Mouse (Mus musculus): ENCODE data around the gene Cacng4. TPM values are rescaled to one million over a fixed set of nuclear protein-coding genes. Genes with fewer than 3 reads are reported as not detected.

Cacng4 gene
- total RNA-seq, 1 experiment from 2014 or later = 4.3 TPM

GRCm38 (mm10) chr11:107773312-107773711, 21.0 kb downstream of the Cacng4 start:
- no peak for DNase-seq

GRCm38 (mm10) chr11:107772002-107772401, 22.4 kb downstream of the Cacng4 start:
- peak; percentile 40 for DNase-seq

GRCm38 (mm10) chr11:107768361-107768760, 26.0 kb downstream of the Cacng4 start:
- no peak for DNase-seq

DNA sequence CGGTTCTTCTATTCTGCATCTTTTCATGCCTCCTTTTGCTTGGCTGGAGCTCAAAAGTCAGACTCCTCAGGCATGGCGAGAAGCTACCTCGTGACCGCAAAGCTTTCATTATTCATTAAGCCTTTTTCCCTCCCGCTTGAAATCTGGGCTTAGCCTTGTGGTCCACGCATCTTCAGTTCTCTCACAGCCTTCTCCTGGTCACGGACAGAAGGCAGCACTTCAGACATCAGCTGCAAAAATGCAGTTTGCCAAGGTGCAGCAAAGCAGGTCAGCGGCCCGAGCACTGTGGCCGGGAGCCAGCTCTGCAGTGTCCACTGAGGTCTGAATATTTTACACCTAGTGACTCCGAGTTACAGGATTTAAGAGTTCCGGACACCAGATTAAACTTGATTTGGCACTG, 27.4 kb downstream of the Cacng4 start:
- DNase-seq = no peak

- DNase-seq = no peak
Observed at GRCm38 (mm10) chr11:107762688-107763460, 31.5 kb downstream of the Cacng4 start.

DNA sequence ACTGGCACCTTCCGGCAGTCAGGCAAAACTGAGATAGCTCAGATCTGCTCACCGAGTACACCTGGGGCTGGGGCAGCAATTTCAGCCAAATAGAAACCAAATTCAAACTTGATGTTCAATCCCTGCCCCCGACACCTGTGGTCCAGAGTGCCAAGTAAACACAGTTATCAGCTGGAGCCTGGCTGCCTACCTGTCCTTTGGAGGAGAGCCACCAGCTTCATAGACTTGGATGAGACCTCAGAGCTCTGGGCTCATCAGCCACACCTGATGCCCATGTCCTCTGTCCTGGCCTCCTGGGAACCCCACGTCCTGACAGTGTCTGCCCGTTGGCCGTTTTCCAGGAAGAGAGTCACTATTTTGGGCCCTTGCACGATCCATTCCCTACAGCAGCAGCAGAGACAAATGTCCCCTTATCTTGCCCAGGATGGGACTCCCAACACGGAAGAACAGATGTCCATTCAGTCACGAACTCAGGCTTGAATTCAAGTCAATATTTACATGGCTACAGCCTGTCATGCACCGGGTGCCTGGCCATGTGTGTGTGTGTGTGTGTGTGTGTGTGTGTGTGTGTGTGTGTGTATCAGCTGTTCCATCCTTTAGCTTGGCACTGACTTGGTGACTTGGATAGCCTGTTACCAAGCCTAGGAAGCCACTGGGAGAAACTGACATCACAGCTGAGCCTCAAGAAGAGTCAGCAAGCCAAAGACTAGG, 32.4 kb downstream of the Cacng4 start:
- no peak for DNase-seq

DNA sequence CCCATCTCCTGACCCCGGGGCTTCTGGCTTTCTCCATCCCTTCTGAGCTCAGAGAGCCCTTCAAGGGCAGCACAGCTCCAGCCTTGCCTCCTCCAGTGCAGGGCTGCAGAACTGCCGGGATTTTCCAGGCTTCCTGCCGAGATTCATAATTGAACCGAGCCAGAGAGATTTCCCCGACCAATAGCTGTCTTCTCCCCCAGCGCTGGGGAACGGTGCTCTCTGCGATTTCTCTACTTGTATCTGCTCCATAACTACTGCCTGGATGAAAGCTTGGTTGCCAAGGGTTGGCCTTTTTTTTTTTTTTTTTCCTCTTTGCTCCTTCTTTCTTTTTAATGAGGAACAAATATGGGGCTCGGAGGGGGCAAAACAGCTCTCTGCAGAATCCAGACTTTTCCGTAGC, 34.4 kb downstream of the Cacng4 start:
- no peak for DNase-seq

DNA sequence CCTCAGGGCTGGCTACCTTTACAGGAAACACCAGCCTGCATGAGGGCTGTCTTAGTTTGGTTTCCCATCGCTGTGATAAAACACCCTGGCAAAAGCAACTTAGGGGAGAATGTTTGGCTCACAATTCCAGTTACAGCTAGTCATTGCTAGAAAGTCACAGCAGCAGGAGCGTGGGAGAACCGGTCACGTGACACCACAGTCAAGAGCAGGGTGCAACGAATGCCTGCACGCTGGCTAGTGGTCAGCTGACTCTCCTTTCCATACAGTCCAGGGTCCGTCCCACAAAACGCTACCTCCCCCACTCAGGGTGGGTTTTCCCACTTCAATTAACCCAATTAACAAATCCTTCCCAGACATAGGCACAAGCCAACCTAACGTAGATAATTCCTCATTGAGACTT, 34.8 kb downstream of the Cacng4 start:
- no peak for DNase-seq

- no peak for DNase-seq
Observed at GRCm38 (mm10) chr11:107749114-107749513, 45.2 kb downstream of the Cacng4 start.

GRCm38 (mm10) chr11:107748243-107749035, 45.9 kb downstream of the Cacng4 start:
- DNase-seq = no peak

DNA sequence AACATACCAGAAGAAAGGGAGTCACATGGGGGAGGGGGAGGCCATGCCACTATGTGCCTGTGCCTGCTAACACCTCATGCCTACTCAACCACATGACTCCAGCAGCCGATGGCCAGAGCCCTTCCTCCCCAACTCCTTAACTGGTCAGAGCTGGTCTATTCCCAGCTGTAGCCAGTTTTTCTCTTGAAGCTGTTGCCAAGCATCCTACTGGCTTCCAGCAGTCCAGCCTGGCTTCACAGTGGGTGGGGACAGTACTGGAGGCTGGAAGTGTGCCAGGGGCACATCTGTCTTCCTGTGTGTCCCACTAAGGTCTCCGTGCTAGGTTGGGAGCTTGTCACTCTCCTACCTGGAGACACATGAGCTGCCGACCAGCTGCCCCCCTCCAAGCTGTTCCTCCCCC, 51.3 kb downstream of the Cacng4 start:
- DNase-seq = no peak

GRCm38 (mm10) chr11:107738418-107739099, 55.8 kb downstream of the Cacng4 start:
- DNase-seq = no peak

GRCm38 (mm10) chr11:107737886-107738285, 56.5 kb downstream of the Cacng4 start:
- no peak for DNase-seq

DNA sequence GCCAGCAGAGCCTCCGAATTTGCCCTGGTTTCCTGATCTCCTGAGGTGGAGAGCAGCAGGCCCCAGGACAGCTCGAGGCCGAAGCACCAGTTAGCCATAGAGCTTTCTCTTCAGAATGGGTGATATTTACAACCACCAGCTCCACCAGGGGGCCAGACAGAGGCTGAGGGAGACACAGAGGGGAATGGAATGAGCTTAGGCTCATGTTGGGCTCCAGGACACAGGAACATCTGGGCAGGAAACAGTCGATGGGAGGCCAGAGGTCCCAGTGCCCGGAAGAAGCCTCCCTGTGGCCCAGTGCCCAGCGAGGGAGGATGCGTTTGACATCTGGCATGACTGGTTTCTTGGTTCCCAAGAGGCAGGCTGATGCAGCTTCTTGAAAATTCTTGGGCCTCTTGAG, 60.2 kb downstream of the Cacng4 start:
- peak; percentile 26 for DNase-seq

- DNase-seq = no peak
Observed at GRCm38 (mm10) chr11:107731498-107731897, 62.9 kb downstream of the Cacng4 start.

DNA sequence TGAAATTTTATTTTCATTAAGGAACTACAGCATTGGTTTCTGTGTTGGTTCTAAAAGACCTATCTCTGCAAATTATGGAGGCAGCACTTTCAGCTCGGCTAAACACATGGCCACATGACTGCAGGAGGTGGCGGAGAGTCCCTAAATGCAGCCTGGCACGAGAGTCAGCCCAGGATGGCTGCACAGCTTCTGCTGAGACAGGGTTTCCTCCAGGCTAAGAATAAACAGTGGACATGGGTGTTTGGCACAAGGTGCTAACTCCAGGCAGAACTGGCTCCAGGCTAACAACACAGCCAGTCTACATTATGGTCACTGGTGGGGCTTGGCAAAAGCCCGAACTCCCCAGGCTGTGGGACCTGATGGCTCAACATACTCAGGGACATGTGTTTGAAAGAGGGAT, 63.4 kb downstream of the Cacng4 start:
- DNase-seq = no peak

- DNase-seq = peak; percentile 26
Observed at GRCm38 (mm10) chr11:107729141-107729540, 65.2 kb downstream of the Cacng4 start.

- DNase-seq = no peak
Observed at GRCm38 (mm10) chr11:107728073-107728863, 66.1 kb downstream of the Cacng4 start.

DNA sequence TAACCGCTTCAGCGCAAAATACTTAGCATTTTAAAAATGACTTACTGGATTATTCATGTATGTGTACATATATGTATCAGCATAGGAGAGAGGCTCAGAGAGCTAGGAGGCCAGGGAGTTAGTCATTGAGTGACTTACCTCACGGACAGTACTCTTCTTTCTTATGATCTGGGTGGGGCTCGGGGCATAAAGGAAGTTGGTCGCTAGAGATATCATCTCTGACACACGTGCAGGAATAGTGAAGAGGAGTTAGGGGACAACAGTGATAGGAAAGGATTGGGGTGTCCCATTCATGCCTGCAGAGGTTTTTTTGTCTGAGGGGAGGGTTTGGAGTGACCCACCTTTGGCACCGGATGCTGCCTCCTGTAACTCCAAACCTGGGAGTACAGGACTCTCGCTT, 69.8 kb downstream of the Cacng4 start:
- no peak for DNase-seq

GRCm38 (mm10) chr11:107721057-107721456, 73.3 kb downstream of the Cacng4 start:
- no peak for DNase-seq

- no peak for DNase-seq
Observed at GRCm38 (mm10) chr11:107720264-107721021, 73.9 kb downstream of the Cacng4 start.

Measured in adrenal gland, postnatal 25 days (tissue).